Mouse (Mus musculus): ENCODE data around the gene Exph5.
A peak's percentile ranks its signal among the peaks of the same experiment; 100 is the strongest.

Gene Exph5

DNA sequence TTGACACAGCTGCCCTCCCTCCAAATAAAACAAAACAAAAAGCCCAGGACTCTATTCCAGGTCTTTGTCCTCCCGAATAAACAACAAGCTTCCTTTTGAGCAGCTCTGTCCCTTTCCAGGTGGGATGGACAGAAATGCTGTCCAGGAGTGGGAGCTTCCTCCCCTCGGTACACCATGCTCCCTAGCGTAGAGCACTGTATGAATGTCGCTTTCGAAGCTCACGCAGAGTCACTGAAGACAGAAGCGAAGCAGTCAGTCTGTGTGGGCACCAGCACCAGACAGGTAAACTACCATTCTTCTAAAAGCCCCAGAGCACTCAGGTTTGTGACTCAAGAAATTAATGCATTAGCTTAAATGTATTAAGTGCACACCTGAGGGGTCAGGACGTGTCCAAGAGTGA lies 20.2 kb downstream of the Exph5 start:
- no peak for DNase-seq

GRCm38 (mm10) chr9:53323419-53324251 lies 22.2 kb downstream of the Exph5 start:
- peak; percentile 54 for DNase-seq

GRCm38 (mm10) chr9:53325363-53326090 lies 24.1 kb downstream of the Exph5 start:
- DNase-seq: peak; percentile 80

DNA sequence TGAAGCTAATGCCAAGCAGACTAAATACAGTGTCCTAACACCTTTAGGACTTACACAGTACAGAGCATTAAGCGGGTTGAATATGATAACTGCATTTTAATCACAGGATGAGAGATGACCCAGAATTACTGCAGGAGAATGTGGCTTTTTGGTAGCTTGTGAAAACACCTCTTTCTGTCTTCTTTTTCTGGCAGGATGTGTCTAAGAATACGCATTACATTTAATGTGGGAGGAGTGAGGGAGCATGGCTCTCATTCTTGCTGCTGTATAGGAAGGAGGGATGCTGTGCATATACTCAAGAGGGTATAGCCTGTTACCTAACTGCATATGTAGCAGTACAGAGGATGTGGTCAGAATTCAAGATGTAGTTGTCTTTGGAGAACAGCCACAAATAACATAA lies 26.7 kb downstream of the Exph5 start:
- DNase-seq: no peak

DNA sequence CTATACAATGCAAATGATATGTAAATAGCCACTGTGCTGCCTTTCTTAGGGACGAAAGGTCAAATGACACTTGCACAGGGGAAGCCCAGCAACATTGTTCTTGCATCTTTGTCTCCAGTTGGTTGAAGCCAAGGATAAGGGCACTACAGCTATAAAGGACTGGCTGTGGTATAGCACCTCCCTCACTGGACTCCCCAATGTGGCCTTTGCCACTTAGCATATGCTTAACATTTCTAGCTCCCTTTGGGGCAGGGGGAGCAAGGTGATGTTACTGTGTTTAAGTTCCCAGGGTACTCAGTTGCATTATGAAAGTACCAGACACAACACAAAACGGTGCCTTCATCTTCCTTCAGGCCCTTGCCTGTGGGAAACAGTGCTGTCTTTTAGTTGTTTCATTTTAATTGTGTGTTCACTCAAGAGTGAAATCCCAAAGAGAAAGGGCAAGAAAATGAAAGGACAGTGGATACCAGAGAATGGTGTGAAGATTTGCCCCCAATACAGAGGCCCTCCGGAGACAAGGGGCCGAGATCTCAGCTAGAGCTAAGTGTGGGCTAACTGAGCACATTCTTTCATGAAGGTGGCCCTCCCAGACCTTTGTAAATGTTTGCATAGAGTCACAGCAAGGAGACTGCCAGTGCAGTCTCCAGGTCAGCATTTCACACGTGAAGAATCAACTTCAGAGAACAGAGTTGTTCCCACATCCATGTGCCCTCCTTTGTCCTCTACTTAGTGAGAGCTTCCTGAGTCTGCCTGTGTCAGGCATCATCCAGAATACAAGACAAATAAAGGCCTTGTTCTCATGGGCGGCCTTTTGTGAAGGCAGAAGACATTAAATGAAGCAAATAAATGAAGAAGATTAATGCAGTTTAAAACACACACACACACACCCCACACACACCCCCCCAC lies 28.1 kb downstream of the Exph5 start:
- DNase-seq: no peak

- peak; percentile 49 for DNase-seq
Observed at GRCm38 (mm10) chr9:53330247-53330646, 28.8 kb downstream of the Exph5 start.

DNA sequence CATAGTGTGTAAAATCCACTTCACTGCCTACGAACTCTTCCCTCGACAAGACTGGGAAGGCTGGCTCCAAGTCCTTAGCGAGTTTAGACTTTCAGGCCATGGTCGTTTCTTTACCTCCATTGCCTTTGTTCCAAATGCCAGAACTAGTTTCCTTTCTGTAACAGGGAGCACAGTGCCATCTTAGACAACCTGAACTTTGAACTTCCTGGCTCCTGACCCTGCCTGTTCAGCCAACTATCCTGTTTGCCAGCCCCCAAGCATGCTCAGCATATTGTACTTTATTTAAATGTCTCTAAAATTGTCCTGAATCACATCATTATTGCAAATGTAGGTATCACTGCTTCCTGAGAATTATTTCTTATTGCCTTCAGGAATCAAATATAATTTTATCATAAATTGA lies 32.0 kb downstream of the Exph5 start:
- no peak for DNase-seq

GRCm38 (mm10) chr9:53335131-53335530 lies 33.7 kb downstream of the Exph5 start:
- no peak for DNase-seq

GRCm38 (mm10) chr9:53339603-53340002 lies 38.1 kb downstream of the Exph5 start:
- DNase-seq: no peak

- peak; percentile 45 for DNase-seq
Observed at GRCm38 (mm10) chr9:53340328-53340916, 39.0 kb downstream of the Exph5 start.

- DNase-seq: peak; percentile 51
Observed at GRCm38 (mm10) chr9:53340969-53341368, 39.5 kb downstream of the Exph5 start.

- peak; percentile 2 for DNase-seq
Observed at GRCm38 (mm10) chr9:53341981-53342380, 40.5 kb downstream of the Exph5 start.

DNA sequence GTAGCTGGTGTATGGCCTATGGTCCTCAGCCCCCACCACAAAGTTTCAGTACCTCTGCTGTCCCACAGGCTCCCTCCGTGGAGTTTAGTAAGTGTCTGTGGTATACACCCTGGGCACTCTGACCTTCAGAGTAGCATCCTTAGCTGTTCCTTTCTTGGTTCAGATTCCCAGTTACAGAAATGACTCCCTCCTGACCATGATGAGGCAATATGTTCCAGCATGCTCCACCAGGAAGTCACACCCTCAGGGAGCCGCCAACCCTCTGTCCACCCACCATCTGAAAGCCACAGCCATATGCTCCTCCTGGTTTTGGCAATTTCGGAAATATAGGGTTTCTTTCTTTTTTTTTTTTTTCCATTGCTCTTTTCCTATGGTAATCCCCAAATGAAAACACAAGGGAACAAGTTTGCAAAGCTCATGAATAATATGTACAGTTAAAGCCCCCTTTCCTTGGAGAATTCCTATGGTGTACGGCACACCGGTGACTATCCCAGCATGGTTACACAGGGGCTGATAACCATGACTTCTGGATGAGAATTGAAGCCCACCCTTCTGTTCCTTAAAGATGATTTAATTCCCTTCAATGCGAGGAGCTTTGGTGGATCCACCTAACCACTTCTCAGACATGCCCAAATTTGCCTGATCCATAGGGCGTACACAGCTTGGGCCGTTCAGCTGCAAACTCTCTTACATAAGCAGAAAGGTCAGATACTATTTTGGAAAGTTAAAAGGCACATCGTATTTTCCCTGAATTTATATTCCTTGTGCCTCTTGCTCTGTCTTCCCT lies 43.4 kb downstream of the Exph5 start:
- DNase-seq: no peak

DNA sequence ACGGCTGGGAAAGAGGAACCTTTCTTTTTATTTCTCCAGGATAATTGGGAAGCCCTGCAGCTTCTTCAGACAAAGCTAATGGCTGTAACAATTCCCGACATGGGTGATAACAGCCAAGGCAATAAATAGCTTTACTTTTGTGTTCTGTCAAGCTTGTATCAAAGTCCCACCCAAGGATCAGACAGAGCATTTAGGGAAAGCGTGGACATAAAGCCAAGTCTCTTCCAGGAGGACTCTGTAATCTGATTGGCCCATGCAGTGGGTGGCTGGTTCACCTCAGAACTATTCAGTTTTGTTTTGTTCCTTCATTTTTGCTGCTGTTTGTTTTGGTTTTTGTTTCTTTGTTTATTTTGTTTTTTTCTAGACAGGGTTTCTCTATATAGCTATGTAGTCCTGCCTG lies 44.3 kb downstream of the Exph5 start:
- DNase-seq: no peak

- DNase-seq: no peak
Observed at GRCm38 (mm10) chr9:53346402-53346801, 44.9 kb downstream of the Exph5 start.

DNA sequence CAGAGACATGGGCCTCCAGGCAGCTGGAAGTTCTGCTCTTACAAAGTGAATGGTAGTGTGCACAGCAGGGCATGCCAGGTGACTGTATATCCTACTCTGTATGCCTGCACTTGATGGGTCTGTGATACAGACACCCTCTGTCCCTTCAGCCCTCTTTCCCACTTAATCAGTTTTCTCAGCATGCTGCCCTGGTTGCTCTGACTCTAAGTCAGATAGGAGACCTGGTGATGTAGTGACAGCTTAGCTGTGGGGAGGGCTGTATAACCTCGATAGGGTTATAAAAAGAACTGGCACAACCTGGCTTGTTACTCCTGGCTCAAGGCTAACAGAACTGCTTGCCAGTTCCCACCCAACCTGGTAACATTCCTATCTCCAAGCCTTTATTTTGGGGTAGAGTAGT lies 47.7 kb downstream of the Exph5 start:
- DNase-seq: no peak

GRCm38 (mm10) chr9:53350331-53350730 lies 48.9 kb downstream of the Exph5 start:
- no peak for DNase-seq

- no peak for DNase-seq
Observed at GRCm38 (mm10) chr9:53351899-53352298, 50.4 kb downstream of the Exph5 start.

DNA sequence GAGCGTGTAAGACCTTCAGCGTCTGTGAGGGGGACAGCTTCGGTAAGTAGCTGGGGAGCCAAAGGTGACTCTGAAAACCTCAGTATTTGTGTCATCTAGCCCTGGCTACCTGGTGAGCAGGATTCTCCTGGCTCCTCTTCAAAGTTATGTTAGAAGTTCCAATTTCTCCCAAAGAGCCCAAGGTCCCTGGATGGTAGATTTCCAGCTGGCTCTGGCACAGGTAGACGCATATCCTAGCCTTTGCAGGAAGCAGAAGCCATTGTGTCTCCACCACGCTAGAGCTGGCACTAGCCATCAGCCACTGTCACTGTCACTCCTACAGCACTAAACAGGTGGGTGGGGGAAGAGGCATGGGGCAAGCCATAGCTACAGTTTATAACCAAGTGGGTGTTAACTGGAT lies 51.7 kb downstream of the Exph5 start:
- DNase-seq: no peak

- DNase-seq: peak; percentile 85
Observed at GRCm38 (mm10) chr9:53356219-53357155, 55.0 kb downstream of the Exph5 start.

- no peak for DNase-seq
Observed at GRCm38 (mm10) chr9:53371339-53371738, 69.9 kb downstream of the Exph5 start.
